Mouse (Mus musculus) olfactory bulb, adult 2 months (tissue): ENCODE data around the gene C77080. TPM values are rescaled to one million over a fixed set of nuclear protein-coding genes. Genes with fewer than 3 reads are reported as not detected.
A peak's percentile ranks its signal among the peaks of the same experiment; 100 is the strongest.

ENCODE experiments used
- H3K27ac ChIP-seq: fragments of 200-500 bp; 2 replicates; pipeline ENCODE4 v1.5.1; 2012; ENCODE audit warnings: low read depth, low read length; ENCODE audit not compliant: insufficient read depth
- H3K4me1 ChIP-seq: fragments of 200-500 bp; 2 replicates; pipeline ENCODE4 v1.6.1; 2012; ENCODE audit warnings: low read length; ENCODE audit not compliant: control insufficient read depth, insufficient read depth
- H3K4me3 ChIP-seq: fragments of 200-500 bp; 2 replicates; pipeline ENCODE4 v1.5.1; 2012; ENCODE audit warnings: mild to moderate bottlenecking, low read depth, low read length, moderate library complexity; ENCODE audit not compliant: insufficient read depth
- CTCF ChIP-seq: fragments of 200-500 bp; IDR thresholded peaks from 2 replicates; pipeline ENCODE4 v1.5.1; 2012; ENCODE audit warnings: low read depth, mild to moderate bottlenecking, low read length, moderate library complexity; ENCODE audit not compliant: insufficient read depth
- POLR2A ChIP-seq: fragments of 200-500 bp; IDR thresholded peaks from 2 replicates; pipeline ENCODE4 v1.6.1; 2012; ENCODE audit warnings: mild to moderate bottlenecking, low read depth, low read length, moderate library complexity; ENCODE audit not compliant: insufficient read depth
- WGBS: fragments of 180-500 bp; shearing (Covaris S2); methylation state at CpG from one replicate; pipeline ENCODE4 v1.1.7; 2018; 5-methylcytosine and 5-hydroxymethylcytosine counted together
- polyA plus RNA-seq: library from polyadenylated mRNA; stranded (reverse); fragments of >200 nt; gene quantifications from 2 replicates; pipeline ENCODE4 v1.2.4, GENCODE M21; 2012; ENCODE audit warnings: low replicate concordance; ENCODE audit not compliant: missing spikeins, insufficient read depth, insufficient read length

C77080 gene
- polyA plus RNA-seq, 1 experiment: not detected

- peaks cover 14% of the 10 kb centered on the region for H3K4me1 ChIP-seq
- 44% methylated on average over 8 of the region's 8 CpGs for WGBS
Measured at GRCm38 (mm10) chr4:129256450-129257380, 4.5 kb downstream of the C77080 start.

GRCm38 (mm10) chr4:129254571-129254970 is 6.6 kb downstream of the C77080 start:
- 95% methylated on average over 3 of the region's 3 CpGs for WGBS
- no peak for TF ChIP-seq POLR2A
- TF ChIP-seq CTCF: no peak
- no peak overlapping the region for H3K4me3 ChIP-seq
- H3K4me1 ChIP-seq: peaks cover 17% of the 10 kb centered on the region
- no peak overlapping the region for H3K27ac ChIP-seq

More at GRCm38 (mm10) chr4:129256450-129257380, 4.5 kb downstream of the C77080 start:
- no peak for TF ChIP-seq POLR2A
- no peak for TF ChIP-seq CTCF
- Histone ChIP-seq H3K27ac (no peak overlapping the region), H3K4me3 (no peak overlapping the region)

GRCm38 (mm10) chr4:129252492-129252891 is 8.7 kb downstream of the C77080 start:
- peaks cover 23% of the 10 kb centered on the region for H3K4me1 ChIP-seq
- H3K4me3 ChIP-seq: no peak overlapping the region
- TF ChIP-seq CTCF: no peak
- no peak overlapping the region for H3K27ac ChIP-seq
- WGBS: 95% methylated on average over 2 of the region's 2 CpGs

DNA sequence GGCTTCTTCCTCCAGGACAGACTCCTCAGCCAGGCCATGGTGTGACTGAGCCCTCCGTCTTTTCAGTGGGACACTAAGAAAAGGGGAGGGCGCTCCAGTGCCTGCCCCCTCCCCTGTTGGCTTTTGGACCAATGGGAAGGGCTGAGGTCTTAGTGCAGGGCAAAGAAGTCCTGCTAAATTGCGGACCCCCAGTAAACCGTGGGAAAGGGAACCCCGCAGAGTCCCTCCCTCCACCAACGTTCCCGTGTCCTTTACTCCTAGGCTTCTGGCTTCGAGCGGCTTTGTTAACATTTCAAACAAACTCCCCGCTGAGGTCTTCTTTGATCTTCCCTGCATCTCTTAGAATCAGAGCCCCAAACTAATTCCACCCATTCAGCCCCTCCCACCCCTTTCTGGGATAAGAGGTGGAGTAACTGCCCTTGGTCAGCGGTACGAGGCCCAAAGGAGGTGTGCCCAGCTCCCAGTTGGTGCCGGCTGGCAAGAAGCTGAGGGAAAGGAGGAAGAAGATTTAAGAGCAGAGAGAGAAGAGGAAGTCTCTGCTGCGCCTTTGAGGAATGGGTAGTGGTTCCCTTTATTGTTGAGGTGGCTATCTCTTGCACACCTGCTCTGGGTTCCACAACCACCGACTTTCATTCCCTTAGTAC is 9.6 kb downstream of the C77080 start:
- H3K4me3 ChIP-seq: no peak overlapping the region
- WGBS: 35% methylated on average over 15 of the region's 15 CpGs
- TF ChIP-seq POLR2A (no peak), CTCF (no peak)
- H3K4me1 ChIP-seq: peaks cover 21% of the 10 kb centered on the region
- no peak overlapping the region for H3K27ac ChIP-seq

GRCm38 (mm10) chr4:129250759-129251481 is 10.3 kb downstream of the C77080 start:
- H3K4me1 ChIP-seq: peaks cover 17% of the 10 kb centered on the region
- TF ChIP-seq POLR2A: no peak
- no peak for TF ChIP-seq CTCF
- WGBS: 60% methylated on average over 15 of the region's 15 CpGs
- H3K27ac ChIP-seq: no peak overlapping the region
- no peak overlapping the region for H3K4me3 ChIP-seq

GRCm38 (mm10) chr4:129249288-129249687 is 11.9 kb downstream of the C77080 start:
- 80% methylated on average over 7 of the region's 7 CpGs for WGBS
- TF ChIP-seq POLR2A (no peak), CTCF (no peak)

DNA sequence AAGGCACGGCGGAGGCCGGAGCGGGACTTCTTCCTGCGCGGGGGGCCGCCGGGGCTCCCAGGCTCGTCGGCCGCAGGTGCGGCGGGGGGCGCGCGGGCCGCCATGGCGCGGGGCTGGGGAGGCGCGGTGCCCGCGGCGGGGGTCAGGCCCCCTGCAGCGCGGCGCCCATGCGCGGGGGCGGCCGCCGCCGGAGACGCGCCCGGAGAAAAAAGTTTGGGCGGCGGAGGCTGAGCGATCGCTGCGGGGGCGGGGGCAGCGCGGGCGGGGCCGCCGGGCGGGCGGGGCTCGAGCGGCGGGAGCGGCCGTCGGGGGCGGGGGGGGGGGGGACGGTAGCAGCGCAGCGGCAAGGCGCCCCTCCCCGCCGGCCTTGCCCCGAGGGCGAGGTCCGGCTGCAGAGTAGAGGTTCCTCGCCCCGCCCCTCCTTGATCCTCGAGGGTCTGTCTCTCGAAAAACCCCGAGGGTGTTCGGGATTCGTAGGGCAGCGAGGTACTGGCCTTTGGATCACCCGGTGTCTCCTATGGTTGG is 12.9 kb downstream of the C77080 start:
- TF ChIP-seq CTCF: no peak
- TF ChIP-seq POLR2A: no peak
- 12% methylated on average over 61 of the region's 74 CpGs for WGBS

More at GRCm38 (mm10) chr4:129249288-129249687, 11.9 kb downstream of the C77080 start:
- H3K4me3 ChIP-seq: no peak overlapping the region
- H3K4me1 ChIP-seq: peaks cover 17% of the 10 kb centered on the region
- H3K27ac ChIP-seq: no peak overlapping the region

GRCm38 (mm10) chr4:129247381-129248242 is 13.6 kb downstream of the C77080 start:
- H3K4me3 ChIP-seq: peak overlapping the region; percentile 40
- TF ChIP-seq CTCF: no peak
- no peak for TF ChIP-seq POLR2A
- peaks cover 17% of the 10 kb centered on the region for H3K4me1 ChIP-seq
- WGBS: 24% methylated on average over 24 of the region's 24 CpGs
- H3K27ac ChIP-seq: no peak overlapping the region

More for the DNA sequence above, 12.9 kb downstream of the C77080 start:
- Histone ChIP-seq H3K27ac (no peak overlapping the region), H3K4me3 (peak overlapping the region; percentile 40), H3K4me1 (peaks cover 17% of the 10 kb centered on the region)
